Mouse (Mus musculus) spleen, adult 18-20 months (tissue): ENCODE results near the gene Dnali1.

Experiments
- DNase-seq, 2 experiments: peaks; one replicate each; pipeline ENCODE4 v3.0.0; 2022; ENCODE audit warnings: mixed read lengths in 2 of 2

The Dnali1 gene

GRCm38 (mm10) chr4:125065517-125066307 is at the start of gene Dnali1:
Gene Dnali1 (minus strand): TSS chr4:125065703.
- DNase-seq, result peak; percentile 40 to 62

DNA sequence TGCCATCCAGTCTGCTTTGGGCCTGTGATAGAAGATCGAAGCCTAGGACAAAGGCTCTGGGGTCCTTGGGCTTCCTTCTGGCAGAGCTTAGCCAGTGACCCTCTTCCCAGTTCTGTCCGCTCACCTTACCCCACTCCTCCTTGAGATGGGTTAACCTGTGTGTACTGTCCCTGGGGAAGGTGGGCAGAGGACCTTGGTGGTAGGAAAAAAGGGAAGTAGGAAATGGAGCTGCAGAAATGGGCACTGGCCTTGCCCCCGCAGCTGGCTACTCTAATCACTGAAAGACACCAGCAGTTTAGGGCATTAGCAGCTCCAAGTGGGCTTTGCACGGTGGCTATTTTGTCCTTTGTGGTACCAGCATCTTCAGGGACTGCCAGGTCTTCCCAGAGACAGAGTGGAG is 49.6 kb upstream of the Dnali1 start:
- peak in 1 of 2 experiments; percentile 19 for DNase-seq

GRCm38 (mm10) chr4:125114638-125115037 is 49.1 kb upstream of the Dnali1 start:
- DNase-seq, result peak; percentile 71 to 88

DNA sequence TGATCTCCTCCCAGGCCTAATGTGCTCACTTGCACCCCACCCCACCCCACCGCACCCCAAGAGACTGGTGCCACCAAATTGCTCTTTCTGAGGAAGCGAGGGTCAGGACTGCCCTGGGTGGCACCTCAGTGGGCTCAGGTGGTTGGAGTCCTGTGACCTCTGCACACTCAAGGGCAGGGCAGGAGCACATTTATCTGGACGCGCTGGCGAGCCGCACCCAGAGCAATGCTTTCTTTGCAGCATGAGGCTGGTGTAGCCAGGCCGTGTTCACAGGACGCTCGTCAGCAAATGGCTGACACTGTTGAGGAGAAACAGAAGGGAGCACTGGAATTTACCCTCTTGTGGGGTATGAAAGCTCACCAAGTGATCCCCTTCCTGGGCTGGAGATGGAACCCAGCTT is 39.9 kb upstream of the Dnali1 start:
- no peak for DNase-seq

- DNase-seq, result no peak
These were observed 35.8 kb upstream of the Dnali1 start for GRCm38 (mm10) chr4:125101334-125101733.

GRCm38 (mm10) chr4:125099458-125099857 is 34.0 kb upstream of the Dnali1 start:
- DNase-seq, result peak; percentile 56 to 84

GRCm38 (mm10) chr4:125097412-125097811 is 31.9 kb upstream of the Dnali1 start:
- no peak for DNase-seq

GRCm38 (mm10) chr4:125096066-125096465 is 30.6 kb upstream of the Dnali1 start:
- DNase-seq, result no peak

- no peak for DNase-seq
These were observed 27.5 kb upstream of the Dnali1 start for GRCm38 (mm10) chr4:125093031-125093430.

DNA sequence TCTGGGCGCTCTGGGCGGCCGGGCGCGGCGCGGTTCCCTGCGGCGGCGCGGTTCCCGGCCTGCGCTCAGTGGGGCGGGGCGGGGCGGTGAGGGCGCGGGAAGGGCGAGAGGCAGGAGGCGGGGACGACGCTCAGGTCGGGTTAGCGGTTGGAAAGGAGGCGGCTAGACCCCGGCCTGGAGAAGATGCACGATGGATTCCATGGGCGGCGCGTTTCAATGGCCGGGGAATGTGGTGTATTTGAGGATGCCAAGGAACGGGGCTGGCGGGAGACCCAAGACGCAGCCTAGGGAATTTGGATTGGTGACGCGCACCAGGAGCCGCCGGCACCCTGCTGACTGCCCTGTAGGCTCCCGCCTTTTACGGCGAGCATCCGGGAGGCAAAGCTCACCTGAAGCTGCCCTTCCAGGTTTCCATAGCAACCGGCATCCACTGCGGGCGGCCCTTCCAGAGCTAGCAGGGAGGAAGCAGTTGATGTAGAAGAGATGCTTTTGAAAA is 19.9 kb upstream of the Dnali1 start:
- no peak for DNase-seq

DNA sequence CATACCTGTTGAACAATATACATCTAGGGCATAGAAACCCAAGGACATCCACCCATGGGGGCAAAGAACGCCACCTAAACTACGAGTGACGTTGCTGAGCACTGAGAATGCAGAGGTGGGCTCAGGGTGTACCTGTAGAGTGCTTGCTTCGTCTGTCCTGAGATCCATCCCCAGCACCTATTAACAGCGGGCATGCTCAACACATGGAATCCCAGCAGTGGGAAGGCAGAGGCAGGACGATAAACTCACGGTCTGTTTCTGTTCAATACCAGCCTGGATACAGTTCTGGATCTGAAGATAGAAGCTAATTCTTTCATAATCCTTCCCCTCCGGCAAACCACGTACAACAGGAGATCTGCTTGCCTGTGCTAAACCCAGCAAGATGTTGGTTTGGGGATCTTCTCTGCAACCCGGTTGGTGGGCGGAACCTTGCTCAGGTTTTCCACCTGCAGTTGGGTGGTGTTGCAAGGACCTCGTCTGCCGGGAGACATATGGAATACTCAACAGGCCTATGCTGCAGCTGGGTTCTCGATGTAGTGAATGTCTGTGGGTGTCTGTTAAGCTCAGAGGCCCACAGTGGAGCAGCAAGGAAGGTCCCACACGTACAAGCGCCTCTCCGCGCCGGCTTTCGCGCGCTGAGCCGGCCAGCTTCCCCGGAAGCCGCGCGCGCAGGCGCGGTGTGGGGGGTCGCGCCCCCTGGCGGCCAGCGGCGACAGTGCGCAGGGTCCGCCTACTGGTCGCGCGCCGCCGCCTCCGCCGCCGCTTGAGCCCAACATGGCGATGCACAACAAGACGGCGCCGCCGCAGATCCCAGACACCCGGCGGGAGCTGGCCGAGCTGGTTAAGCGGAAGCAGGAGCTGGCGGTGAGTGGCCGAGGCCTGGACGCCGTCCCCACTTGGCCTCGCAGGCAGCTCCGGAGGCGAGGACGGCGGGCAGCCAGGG is 19.2 kb upstream of the Dnali1 start, which contains the start of gene Meaf6:
Gene Meaf6, plus strand, starts transcription at position 732 of the 943 bp plus-strand sequence.
- DNase-seq, result peak; percentile 84 to 95

DNA sequence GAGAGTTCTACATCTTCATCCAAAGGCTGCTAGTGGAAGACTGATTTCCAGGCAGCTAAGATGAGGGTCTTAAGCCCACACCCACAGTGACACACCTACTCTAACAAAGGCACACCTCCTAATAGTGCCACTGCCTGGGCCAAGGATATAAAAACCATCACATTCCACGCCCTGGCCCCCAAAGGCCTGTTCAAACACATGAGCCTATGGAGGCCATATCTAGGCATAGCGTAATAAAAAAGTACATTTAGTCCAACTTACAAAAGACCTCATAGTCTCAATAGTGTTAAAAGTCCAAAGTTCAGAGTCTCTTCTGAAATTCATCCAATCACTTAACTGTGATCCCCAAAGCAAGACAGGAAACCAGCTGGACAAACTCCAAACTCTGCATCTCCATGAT is 13.2 kb upstream of the Dnali1 start:
- no peak for DNase-seq

GRCm38 (mm10) chr4:125077700-125078099 is 12.2 kb upstream of the Dnali1 start:
- no peak for DNase-seq

GRCm38 (mm10) chr4:125066490-125067370 is 1.2 kb upstream of the Dnali1 start, which contains the start of gene Snip1:
Gene Snip1 (plus strand): TSS chr4:125066672.
- DNase-seq, result peak; percentile 89 to 95

- no peak for DNase-seq
These were observed 1.7 kb downstream of the Dnali1 start for GRCm38 (mm10) chr4:125063829-125064228.

DNA sequence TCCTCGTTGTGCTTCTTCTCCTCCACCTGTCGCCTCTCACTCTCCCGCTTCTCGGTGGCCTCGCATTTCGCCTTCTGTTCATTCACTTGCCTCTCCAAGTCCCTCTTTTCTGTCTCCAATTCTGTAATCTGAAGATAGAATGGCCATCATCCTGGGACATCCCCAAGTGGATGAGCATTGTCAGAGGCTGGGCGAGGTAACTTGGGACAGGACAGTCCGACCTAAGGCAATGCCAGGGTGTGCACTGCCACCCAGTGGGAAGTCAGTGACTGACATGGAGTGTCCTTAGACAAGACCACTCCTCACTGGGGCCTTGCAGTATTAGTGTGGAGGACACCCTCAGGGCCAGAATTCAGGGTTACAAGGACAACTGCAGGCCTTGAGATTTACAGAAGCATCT is 6.5 kb downstream of the Dnali1 start:
- peak; percentile 23 to 45 for DNase-seq

- no peak for DNase-seq
These were observed 7.5 kb downstream of the Dnali1 start for GRCm38 (mm10) chr4:125058033-125058432.

- no peak for DNase-seq
These were observed 8.2 kb downstream of the Dnali1 start for GRCm38 (mm10) chr4:125057273-125057672.

DNA sequence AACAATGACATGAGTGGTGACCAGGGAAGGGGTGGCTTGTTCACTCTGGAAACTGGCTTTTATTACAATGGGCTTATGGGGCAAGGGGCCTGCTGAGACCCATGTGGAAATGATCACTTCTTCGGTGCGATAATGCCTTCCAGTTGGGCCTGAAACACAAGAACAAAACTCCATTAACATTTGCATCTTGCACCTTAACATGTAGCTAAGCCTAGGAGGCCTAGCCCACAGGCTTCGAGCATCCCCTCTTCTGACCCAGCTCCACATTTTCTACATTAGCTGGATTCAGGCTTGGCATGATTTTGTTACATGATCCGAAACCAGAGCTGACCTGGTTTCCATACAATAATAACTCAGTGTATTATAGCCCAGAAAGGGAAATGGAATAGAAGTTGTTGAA is 9.0 kb downstream of the Dnali1 start:
- DNase-seq, result no peak

DNA sequence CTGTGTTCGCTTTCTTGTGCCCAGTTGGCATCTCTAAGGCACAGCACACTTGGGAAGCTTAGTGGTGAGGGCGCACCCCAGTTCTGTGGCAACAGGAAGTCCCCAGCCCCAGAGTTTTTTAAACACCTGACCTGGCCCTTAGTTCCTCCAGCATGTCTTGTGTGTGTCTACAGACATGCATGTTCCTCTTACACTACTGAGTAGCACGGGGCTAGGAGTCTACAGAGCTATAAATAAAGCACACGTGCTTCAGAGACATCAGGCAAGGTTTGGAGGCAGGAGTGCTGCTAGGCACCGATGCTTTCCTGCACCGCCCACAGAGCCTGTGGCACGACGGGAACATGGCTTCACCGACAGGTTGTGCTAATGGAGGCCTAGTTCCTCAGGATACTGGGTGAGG is 10.1 kb downstream of the Dnali1 start:
- DNase-seq, result no peak

GRCm38 (mm10) chr4:125044454-125044853 is 21.0 kb downstream of the Dnali1 start:
- no peak for DNase-seq

- DNase-seq, result no peak
These were observed 31.2 kb downstream of the Dnali1 start for GRCm38 (mm10) chr4:125034341-125034740.
